Mouse (Mus musculus): ENCODE data around the gene Tnrc6b. TPM values are rescaled to one million over a fixed set of nuclear protein-coding genes. Genes with fewer than 3 reads are reported as not detected.
A peak's percentile ranks its signal among the peaks of the same experiment; 100 is the strongest.
"Not testable (repeated sequence)": the region's sequence is repeated elsewhere in the genome, so short reads cannot be mapped to it uniquely, and the experiment has no call there.

Gene Tnrc6b
- total RNA-seq, 2 experiments from 2014 or later: 44.6 to 66.8 TPM

- no peak for DNase-seq
Measured at GRCm38 (mm10) chr15:80916621-80917020, 205.5 kb downstream of the Tnrc6b start.

DNA sequence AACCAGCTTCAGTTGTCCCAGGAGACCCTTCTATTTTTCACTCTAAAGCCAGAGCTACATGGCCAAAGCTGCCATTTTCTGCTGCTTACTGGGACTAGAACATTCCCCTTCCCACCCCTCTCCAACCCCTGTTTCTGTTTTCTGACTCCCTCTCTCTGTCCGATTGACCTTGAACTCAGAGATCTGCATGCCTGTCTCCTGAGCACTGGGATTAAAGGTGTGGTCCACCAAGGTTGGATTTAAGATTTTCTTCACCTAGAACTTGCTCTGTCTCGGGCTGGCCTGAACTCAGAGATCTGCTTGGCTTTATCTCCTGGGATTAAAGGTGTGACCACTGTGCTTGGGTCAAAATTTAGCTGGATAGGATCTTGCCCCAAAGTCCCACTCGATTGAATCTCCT lies 209.2 kb downstream of the Tnrc6b start:
- DNase-seq: no peak

GRCm38 (mm10) chr15:80921781-80922180 lies 210.7 kb downstream of the Tnrc6b start:
- no peak for DNase-seq

DNA sequence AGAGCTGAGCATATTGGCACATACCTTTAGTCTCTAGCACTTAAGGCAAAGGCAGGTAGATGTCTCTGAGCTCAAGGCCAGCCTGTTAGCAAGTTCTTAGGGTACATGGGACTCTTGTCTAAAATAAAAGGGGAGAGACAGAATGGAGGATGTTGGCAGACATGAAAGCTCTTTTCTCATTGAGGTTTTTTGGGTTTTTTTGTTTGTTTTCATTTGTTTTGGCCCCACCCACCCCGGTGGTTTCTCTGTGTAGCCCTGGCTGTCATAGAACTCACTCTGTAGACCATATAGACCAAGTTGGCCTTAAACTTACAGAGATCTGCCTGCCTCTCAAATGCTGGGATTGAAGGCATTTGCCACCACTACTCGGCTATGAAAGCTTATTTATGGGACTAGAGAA lies 213.1 kb downstream of the Tnrc6b start:
- no peak for DNase-seq

- no peak for DNase-seq
Measured at GRCm38 (mm10) chr15:80928811-80929355, 217.8 kb downstream of the Tnrc6b start.

DNA sequence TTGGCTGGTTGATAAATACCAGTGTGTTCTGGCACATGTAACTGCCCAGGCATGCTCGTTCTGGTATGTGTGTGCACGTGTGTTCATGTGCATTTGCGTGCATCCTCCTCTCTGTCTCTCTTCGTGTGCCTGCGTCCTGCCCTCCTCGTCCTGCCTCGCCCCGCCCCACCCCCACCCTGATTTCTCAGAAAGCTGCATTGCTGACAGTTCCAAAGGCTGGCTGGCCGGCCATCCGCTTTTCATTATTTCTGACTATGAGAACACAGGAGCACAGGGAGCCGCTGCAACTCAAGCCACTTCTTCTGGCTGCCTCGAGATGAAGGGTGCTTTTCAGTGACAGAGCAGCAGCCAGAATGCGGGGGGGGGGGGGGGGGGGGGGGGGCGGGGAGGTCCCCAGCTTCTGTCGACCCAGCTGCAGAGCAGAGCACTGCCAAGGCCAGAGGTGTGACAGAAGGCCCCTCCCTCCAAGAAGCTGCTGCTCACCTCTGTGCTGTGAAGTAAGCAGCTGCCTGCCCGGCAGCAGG lies 219.0 kb downstream of the Tnrc6b start:
- no peak for DNase-seq

GRCm38 (mm10) chr15:80930676-80931320 lies 219.7 kb downstream of the Tnrc6b start:
- not testable (repeated sequence) for DNase-seq

DNA sequence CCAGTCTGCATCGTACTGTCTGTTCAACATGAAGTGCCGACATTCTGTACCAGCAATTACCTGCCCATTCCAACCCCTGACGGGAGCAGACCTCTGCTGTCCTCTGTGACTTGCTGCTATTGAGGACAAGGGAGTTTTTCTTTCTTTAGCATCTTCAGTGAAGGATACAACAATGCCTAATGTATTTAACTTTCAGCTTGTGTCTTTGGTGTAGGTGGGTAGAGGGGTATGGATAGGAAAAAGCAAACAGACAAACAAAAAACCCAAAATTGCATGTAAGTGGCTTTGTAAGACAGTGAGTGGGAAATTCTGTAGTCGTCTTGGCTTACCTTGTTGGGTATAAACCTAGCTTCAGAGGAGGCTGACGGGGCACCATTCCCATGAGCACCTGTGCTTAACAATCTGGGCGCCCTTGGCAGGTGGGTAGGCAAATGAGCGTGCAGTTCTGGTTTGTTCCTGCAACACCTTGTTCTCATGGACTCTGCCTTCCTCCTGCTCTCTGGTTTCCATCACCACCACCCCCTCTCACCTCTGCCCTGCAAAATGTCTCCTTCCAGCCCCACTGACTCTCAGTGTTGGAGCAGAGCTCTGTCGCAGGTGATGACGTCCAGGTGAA lies 220.3 kb downstream of the Tnrc6b start:
- no peak for DNase-seq

DNA sequence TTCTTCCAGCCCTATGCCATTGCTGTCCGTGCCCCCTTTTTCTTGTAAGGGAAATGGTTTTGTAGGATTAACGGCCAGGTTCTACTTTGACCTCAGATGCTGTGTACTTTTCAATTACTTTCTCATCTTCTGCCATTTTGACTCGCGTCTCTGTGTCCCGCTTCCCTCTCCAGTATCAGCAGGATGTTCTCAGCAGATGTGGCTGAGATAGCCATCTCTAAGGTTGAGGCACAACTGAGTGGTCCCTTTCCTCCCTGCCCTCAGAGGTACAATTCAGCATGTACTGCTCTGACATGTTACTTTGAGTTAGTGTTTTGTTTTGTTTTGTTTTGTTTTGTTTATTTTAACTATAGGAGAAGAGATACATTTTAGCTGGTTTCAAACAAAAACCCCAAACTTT lies 223.7 kb downstream of the Tnrc6b start:
- no peak for DNase-seq

DNA sequence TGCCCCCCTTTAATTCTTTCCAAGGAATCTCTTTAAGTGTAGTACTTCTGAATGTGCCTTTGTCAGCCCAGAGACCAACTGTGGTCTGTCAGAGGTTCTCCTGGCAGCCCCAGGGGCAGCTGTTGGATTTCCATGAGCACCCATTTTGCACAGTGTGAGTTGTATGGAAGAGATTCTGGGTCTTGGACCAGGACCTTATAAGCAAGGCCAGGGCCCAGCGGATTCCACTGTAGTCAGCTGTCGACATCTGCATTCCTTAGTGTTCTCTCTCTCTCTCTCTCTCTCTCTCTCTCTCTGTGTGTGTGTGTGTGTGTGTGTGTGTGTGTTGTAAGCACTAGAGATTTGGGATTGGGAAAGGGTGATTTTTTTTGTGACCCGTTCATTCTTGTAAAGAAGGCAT lies 225.6 kb downstream of the Tnrc6b start:
- DNase-seq: no peak

- no peak for DNase-seq
Measured at GRCm38 (mm10) chr15:80938615-80939014, 227.5 kb downstream of the Tnrc6b start.

GRCm38 (mm10) chr15:80939401-80939800 lies 228.3 kb downstream of the Tnrc6b start:
- no peak for DNase-seq

- no peak for DNase-seq
Measured at GRCm38 (mm10) chr15:80941468-80942040, 230.4 kb downstream of the Tnrc6b start.

DNA sequence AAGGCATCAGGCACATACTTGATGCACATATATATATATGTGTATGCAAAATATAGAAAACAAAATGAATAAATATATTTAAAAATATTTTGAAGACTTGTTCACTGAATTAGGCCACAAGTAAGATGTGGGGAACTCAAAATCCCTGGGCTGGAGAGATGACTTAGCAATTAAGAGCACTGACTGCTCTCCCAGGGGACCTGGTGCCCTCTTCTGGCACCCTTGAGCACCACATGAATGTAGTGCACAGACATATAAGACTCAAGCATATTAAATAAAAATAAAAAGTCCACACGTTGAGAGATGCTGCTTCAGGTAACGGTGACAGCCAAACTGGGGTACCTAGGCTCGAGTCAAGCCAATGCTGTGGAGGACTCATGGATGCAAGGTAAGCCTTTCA lies 234.7 kb downstream of the Tnrc6b start:
- DNase-seq: peak; percentile 54

DNA sequence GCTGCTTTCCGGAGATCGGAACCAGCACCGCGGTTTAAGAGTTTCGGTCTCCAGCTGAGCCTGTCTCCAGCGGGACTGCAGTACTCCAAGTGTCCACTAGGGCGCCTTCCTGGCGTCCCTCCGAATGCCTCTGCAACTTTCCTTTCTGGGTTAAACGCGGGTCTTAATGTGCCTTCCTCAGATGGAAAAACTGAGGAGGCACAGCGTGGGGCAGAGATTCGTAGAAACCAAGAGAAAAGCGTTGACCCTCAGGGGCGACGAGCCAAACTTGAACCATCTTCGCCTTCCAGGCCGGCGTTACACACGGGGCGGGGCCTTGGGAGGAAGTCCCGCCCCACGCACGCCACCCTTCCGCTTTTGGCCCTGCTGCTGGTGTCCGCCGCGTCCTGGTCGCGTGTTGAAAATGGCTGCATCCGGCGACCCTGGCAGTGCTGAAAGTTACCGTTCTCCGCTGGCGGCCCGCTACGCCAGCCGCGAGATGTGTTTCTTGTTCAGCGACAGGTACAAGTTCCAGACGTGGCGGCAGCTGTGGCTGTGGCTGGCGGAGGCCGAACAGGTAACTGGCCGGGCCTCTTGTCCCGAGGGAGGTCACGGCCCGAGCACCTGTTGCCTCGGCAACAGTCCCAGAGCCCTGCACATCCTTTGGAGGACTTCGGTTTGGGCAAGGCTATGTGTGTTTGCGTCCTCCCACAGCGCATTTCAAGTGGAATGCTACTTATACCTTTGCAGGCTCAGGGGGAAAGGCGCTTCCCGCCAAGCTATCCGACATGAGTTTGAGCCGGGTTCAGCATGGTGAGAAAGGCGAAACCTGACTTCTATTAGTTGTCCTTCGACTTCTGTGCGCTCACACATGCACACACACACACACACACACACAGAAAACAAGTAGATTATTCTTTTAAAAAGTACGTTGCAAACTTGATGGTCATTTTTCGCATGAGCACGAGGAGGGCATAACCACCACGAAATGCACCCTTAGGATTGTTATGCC lies 237.3 kb downstream of the Tnrc6b start, which contains the start of gene Adsl:
TSS of gene Adsl (plus strand) at position 346 of the 991 bp plus-strand sequence.
- DNase-seq: peak; percentile 90

- DNase-seq: no peak
Measured at GRCm38 (mm10) chr15:80949431-80949830, 238.3 kb downstream of the Tnrc6b start.

DNA sequence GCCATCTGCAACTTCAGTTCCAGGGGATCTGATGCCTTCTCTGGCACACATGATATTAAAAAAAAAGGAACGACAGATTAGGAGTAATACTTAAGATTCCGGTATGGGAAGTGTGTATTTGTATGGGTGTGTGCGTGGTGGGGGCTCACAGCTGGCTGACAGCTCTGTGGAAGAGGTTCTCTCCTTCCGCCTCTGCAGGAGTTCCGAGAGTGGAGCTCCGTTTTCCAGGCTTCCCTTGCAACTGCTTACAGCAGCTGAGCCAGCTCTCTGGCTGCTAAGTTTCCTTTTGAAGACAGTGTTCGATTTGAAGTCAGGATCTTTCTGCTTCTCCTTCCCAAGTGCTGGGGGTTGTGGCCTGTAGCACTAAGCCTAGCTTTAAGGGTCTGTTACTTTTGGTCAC lies 238.9 kb downstream of the Tnrc6b start:
- DNase-seq: no peak

- no peak for DNase-seq
Measured at GRCm38 (mm10) chr15:80953971-80954370, 242.9 kb downstream of the Tnrc6b start.

DNA sequence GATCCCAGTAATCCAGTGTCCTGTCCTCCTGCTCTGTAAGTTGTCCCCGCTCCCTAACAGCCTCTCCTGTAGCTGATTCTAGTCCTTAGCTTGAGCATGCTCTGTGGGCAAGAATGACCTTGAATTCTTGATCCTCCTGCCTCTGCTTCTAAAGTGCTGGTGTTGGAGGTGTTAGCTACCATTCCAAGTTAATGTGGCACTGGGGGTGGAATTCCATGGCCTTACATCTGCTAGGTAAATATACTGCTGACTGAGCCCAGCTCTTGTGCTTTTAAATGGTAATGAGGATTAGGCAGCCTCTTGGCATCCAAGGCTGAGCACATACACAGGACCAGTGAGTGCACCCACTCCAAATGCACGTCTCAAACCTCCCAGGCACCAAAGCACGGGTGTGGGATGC lies 243.7 kb downstream of the Tnrc6b start:
- no peak for DNase-seq

GRCm38 (mm10) chr15:80955836-80956438 lies 244.8 kb downstream of the Tnrc6b start:
- no peak for DNase-seq

DNA sequence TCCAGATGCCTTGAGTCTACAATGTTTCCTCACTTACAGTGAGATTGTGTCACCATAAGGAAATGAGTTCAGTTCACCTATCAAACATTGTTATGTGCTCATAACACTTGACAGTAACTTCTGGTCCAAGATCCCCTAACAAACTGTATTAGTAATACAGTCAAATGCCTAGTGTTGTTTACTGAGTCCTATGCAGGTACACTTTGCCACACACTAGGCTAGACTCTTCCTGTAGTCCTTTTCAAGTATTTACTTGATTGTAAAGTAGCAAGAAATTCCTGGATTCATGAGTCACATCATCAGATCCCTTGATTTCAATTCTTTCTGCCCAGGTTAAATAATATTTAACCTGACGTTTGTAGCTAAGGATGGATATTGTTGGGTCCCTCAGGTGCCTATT lies 258.3 kb downstream of the Tnrc6b start:
- DNase-seq: no peak

DNA sequence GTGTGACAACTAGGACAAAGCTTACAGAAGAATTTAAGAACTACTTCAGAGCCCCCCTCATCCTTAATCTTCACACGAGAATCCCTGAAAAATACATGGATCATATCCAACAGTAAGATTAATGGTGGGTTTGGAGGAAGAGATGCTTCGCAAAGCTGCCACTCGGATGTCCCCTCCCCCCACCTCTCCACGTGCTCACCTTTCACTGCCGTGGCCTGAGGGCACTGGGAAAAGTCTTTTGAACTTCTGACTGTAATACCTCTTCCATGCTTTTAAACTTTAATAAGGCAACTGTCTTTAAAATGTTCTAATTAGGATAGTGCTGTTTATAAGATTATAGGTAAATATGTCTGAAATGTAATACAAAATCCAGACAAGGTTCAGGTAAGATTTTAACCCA lies 263.2 kb downstream of the Tnrc6b start:
- no peak for DNase-seq

Measured in adrenal gland, postnatal 10 days (tissue).